Mouse (Mus musculus): ENCODE data around the gene Cidec. TPM values are rescaled to one million over a fixed set of nuclear protein-coding genes. Genes with fewer than 3 reads are reported as not detected.

Cidec gene
- polyA plus RNA-seq, 1 experiment from 2014 or later, result not detected

DNA sequence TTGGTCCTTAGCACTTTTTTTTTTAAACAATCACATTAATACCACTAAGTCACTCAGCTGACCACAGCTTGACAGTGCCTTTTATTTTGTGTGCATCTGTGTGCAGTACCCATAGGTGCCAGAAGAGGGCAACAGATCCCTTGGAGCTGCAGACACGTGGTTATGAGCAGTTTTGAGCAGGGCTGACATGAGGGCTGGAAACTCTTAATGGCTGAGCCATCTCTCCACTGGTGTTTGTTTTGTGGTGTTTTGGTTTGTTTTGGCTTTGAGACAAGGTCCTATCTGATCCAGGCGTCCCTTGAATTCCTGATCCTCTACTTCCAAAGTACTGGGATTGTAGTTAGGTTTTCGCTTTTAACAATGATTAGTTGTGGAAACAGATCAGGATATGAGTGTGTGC lies 8.2 kb downstream of the Cidec start:
- no peak overlapping the region for H3K4me3 ChIP-seq (replicated peaks)
- H3K4me1 ChIP-seq, result 0 out of 2 replicates have a peak, but pooled peaks cover 4% of the 10 kb centered on the region
- H3K9me3 ChIP-seq (replicated peaks), result peaks cover 3% of the 10 kb centered on the region; the same call in 1 of the 2 replicates
- H3K27me3 ChIP-seq, result no peaks in the 10 kb centered on the region
- H3K27ac ChIP-seq, result no peak overlapping the region
- no peak overlapping the region for H3K9ac ChIP-seq
- ATAC-seq (replicated peaks; ENCODE audit: low FRiP score), result no peak
- no peaks in the 10 kb centered on the region for H3K36me3 ChIP-seq
- 59% methylated on average over 3 of the region's 3 CpGs for WGBS
- H3K4me2 ChIP-seq, result no peak overlapping the region

DNA sequence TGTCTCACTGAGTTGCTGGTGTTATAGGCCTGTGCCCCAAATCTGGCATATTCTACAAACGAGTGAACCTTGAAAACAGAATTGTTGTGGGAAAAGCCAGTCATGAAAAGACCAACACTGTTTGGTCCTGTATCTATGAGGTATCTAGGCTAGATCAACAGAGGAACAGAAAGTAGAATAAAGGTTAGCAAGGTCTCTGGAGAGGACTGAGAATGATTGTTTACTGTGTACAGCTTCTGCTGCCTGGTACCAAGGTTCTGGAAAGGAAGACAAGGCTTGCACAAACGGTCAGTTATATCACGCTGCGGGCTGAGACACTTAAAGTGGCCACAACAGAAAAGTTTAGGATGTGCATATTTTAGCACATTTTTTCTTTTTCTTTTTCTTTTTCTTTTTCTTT lies 8.9 kb downstream of the Cidec start:
- H3K4me3 ChIP-seq (replicated peaks), result no peak overlapping the region
- no peak overlapping the region for H3K27ac ChIP-seq
- no peaks in the 10 kb centered on the region for H3K36me3 ChIP-seq
- no peak overlapping the region for H3K4me2 ChIP-seq
- H3K4me1 ChIP-seq, result no peaks in the 10 kb centered on the region
- WGBS, result 92% methylated on average over 4 of the region's 4 CpGs
- no peaks in the 10 kb centered on the region for H3K27me3 ChIP-seq
- ATAC-seq (replicated peaks; ENCODE audit: low FRiP score), result no peak
- peaks cover 3% of the 10 kb centered on the region; the same call in 1 of the 2 replicates for H3K9me3 ChIP-seq (replicated peaks)
- H3K9ac ChIP-seq, result no peak overlapping the region

- Histone ChIP-seq H3K9me3 (replicated peaks) (peaks cover 3% of the 10 kb centered on the region; the same call in 1 of the 2 replicates), H3K36me3 (no peaks in the 10 kb centered on the region), H3K4me1 (peaks cover 3% of the 10 kb centered on the region), H3K27me3 (no peaks in the 10 kb centered on the region), H3K4me3 (replicated peaks) (no peak overlapping the region), H3K4me2 (no peak overlapping the region), H3K27ac (no peak overlapping the region), H3K9ac (no peak overlapping the region)
- 82% methylated on average over 7 of the region's 7 CpGs for WGBS
- no peak for ATAC-seq (replicated peaks; ENCODE audit: low FRiP score)
These were observed 11.4 kb downstream of the Cidec start for GRCm38 (mm10) chr6:113424187-113424586.

- Histone ChIP-seq H3K4me3 (replicated peaks) (no peak overlapping the region), H3K4me2 (no peak overlapping the region), H3K27me3 (no peaks in the 10 kb centered on the region), H3K4me1 (peaks cover 10% of the 10 kb centered on the region), H3K9ac (no peak overlapping the region), H3K36me3 (no peaks in the 10 kb centered on the region), H3K27ac (no peak overlapping the region), H3K9me3 (replicated peaks) (peaks cover 3% of the 10 kb centered on the region; the same call in 1 of the 2 replicates)
- ATAC-seq (replicated peaks; ENCODE audit: low FRiP score), result no peak
- 77% methylated on average over 4 of the region's 4 CpGs for WGBS
These were observed 12.6 kb downstream of the Cidec start for GRCm38 (mm10) chr6:113423000-113423399.

GRCm38 (mm10) chr6:113419199-113419587 lies 16.4 kb downstream of the Cidec start, which contains the start of gene Rpusd3:
Gene Rpusd3 (minus strand): TSS chr6:113419340.
- Histone ChIP-seq H3K4me3 (replicated peaks) (peak within 1 kb of the TSS; percentile 63), H3K9me3 (replicated peaks) (no peaks in the 10 kb centered on the region), H3K4me2 (peak within 1 kb of the TSS; percentile 90), H3K36me3 (peaks cover 26% of the 10 kb centered on the region), H3K27me3 (no peaks in the 10 kb centered on the region), H3K4me1 (peaks cover 15% of the 10 kb centered on the region), H3K9ac (peak within 1 kb of the TSS; percentile 66), H3K27ac (peak within 1 kb of the TSS; percentile 65)
- under 1% methylated on average over 25 of the region's 25 CpGs for WGBS
- peak; percentile 97 for ATAC-seq (replicated peaks; ENCODE audit: low FRiP score)

DNA sequence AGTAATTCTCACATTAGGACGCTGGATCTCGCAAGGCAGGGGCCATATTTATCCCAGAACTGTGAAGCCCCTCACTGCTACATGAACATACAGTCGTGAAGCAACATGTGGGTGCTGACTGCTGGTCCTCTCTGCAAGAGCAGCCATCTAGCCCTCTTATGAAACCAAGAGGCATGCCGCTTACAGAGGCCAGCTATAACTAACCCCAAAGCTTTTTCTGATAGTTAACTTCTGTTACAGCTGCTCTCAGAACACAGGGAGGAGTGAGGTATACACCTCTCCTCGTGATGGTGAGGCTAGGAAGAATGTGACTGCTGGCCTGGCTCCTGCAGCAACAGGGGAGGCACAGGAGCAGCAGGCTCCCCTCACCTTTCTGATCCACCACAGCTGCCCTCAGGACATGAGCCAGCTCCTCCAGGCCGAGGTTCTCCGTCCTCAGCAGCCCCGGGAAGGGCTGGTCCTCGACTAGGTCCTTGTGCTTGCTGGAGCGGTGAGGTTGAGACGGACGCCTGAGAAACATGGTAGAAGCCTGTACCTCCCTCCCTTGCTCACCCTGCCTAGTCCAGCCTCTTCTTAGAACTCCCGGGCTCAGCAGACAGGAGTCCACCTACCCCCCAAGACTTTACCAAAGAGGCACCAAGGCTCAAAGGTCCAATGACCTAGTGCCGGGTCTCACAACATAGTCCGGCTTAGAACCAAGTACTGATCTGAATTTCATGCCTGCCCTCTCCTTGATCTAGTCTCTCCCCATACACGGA lies 16.9 kb downstream of the Cidec start:
- no peaks in the 10 kb centered on the region for H3K27me3 ChIP-seq
- H3K4me1 ChIP-seq, result peaks cover 15% of the 10 kb centered on the region
- peak overlapping the region; percentile 65 for H3K27ac ChIP-seq
- H3K36me3 ChIP-seq, result peaks cover 26% of the 10 kb centered on the region
- ATAC-seq (replicated peaks; ENCODE audit: low FRiP score), result peak; percentile 77
- H3K4me3 ChIP-seq (replicated peaks), result peak overlapping the region; percentile 63
- H3K4me2 ChIP-seq, result peak overlapping the region; percentile 90
- peak overlapping the region; percentile 66 for H3K9ac ChIP-seq
- no peaks in the 10 kb centered on the region for H3K9me3 ChIP-seq (replicated peaks)
- 11% methylated on average over 16 of the region's 16 CpGs for WGBS

DNA sequence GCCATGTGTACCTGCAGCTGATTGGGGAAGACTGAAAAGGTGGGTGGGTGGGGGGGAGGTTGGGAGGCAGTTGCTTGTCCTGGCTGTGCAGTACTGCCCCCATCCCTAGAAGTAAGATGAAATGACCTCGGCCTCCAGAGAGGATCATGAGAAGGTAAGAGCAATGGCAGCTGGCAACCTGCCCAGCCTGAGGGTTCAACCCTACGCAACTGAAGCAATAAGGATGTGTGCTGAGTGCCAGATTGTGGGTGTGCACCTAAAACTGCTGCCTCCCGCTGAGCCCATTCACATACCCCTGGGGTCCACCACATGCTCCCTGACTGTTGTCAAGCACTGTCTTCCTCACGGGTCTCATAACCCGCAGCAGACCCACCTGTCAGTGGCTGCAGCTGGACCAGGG lies 19.1 kb downstream of the Cidec start:
- ATAC-seq (replicated peaks; ENCODE audit: low FRiP score), result no peak
- H3K4me3 ChIP-seq (replicated peaks), result no peak overlapping the region
- H3K27ac ChIP-seq, result no peak overlapping the region
- H3K9me3 ChIP-seq (replicated peaks), result no peaks in the 10 kb centered on the region
- H3K36me3 ChIP-seq, result peaks cover 26% of the 10 kb centered on the region
- no peak overlapping the region for H3K4me2 ChIP-seq
- 76% methylated on average over 5 of the region's 5 CpGs for WGBS
- peaks cover 15% of the 10 kb centered on the region for H3K4me1 ChIP-seq
- H3K27me3 ChIP-seq, result no peaks in the 10 kb centered on the region
- H3K9ac ChIP-seq, result no peak overlapping the region

GRCm38 (mm10) chr6:113410001-113410400 lies 25.6 kb downstream of the Cidec start:
- Histone ChIP-seq H3K4me2 (no peak overlapping the region), H3K27ac (no peak overlapping the region), H3K27me3 (no peaks in the 10 kb centered on the region), H3K9ac (no peak overlapping the region), H3K9me3 (replicated peaks) (no peaks in the 10 kb centered on the region), H3K36me3 (peaks cover 14% of the 10 kb centered on the region), H3K4me1 (no peaks in the 10 kb centered on the region), H3K4me3 (replicated peaks) (no peak overlapping the region)
- 62% methylated on average over 1 of the region's 1 CpGs for WGBS
- no peak for ATAC-seq (replicated peaks; ENCODE audit: low FRiP score)

DNA sequence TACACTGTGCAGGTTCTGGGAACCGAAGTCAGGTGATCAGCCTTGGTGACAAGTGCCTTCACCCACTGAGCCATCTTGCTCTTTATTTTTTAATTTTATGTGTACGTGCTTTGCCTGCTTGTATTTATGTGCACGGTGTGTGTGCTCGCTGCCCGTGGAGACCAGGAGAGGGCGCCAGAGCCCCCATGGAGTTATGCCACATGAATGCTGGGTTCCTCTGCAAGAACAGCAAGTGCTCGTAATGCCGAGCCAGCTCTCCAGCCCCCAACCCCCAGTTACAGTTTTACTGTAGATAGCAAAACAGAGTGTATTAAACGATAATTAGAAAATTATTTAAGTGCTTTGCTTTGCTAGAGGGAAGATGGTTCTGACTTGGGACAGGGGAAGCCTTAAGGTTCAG lies 28.9 kb downstream of the Cidec start:
- no peak overlapping the region for H3K4me2 ChIP-seq
- H3K36me3 ChIP-seq, result peaks cover 9% of the 10 kb centered on the region; the same call in 1 of the 2 replicates
- no peak overlapping the region for H3K27ac ChIP-seq
- no peaks in the 10 kb centered on the region for H3K9me3 ChIP-seq (replicated peaks)
- WGBS, result 76% methylated on average over 9 of the region's 9 CpGs
- H3K27me3 ChIP-seq, result no peaks in the 10 kb centered on the region
- H3K4me1 ChIP-seq, result no peaks in the 10 kb centered on the region
- no peak for ATAC-seq (replicated peaks; ENCODE audit: low FRiP score)
- no peak overlapping the region for H3K4me3 ChIP-seq (replicated peaks)
- H3K9ac ChIP-seq, result no peak overlapping the region

DNA sequence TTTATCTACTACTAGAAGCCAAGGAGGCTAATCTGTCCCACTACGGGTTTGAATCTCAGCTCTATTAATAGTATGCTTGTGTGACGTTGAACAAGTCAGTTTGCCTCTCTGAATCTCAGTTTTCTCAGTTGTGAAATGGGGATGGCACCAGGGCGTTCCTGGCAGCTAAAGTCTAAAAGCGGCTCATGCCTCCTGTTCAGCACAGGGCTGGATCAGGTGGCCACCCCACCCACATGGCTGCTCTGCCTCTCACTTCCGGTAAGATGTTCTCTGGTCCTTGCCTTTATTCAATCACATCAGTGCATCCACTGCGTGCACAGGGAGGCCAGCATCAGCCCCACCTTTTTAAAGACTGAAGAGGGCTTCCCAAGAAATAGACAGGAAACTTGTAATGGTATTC lies 30.1 kb downstream of the Cidec start:
- Histone ChIP-seq H3K4me1 (no peaks in the 10 kb centered on the region), H3K27me3 (no peaks in the 10 kb centered on the region), H3K36me3 (peaks cover 9% of the 10 kb centered on the region; the same call in 1 of the 2 replicates), H3K27ac (0 out of 2 replicates have a peak overlapping the region, but pooled peaks have one; percentile 4), H3K4me3 (replicated peaks) (no peak overlapping the region), H3K9me3 (replicated peaks) (no peaks in the 10 kb centered on the region), H3K9ac (no peak overlapping the region), H3K4me2 (no peak overlapping the region)
- no peak for ATAC-seq (replicated peaks; ENCODE audit: low FRiP score)
- 86% methylated on average over 6 of the region's 6 CpGs for WGBS

GRCm38 (mm10) chr6:113404649-113405448 lies 30.7 kb downstream of the Cidec start:
- ATAC-seq (replicated peaks; ENCODE audit: low FRiP score), result peak; percentile 77

GRCm38 (mm10) chr6:113402094-113402493 lies 33.5 kb downstream of the Cidec start:
- H3K27me3 ChIP-seq, result no peaks in the 10 kb centered on the region
- no peaks in the 10 kb centered on the region for H3K4me1 ChIP-seq
- no peak overlapping the region for H3K27ac ChIP-seq
- H3K9me3 ChIP-seq (replicated peaks), result no peaks in the 10 kb centered on the region
- no peak overlapping the region for H3K4me2 ChIP-seq
- H3K4me3 ChIP-seq (replicated peaks), result no peak overlapping the region
- no peak overlapping the region for H3K9ac ChIP-seq
- 91% methylated on average over 13 of the region's 13 CpGs for WGBS
- H3K36me3 ChIP-seq, result peaks cover 4% of the 10 kb centered on the region; the same call in 1 of the 2 replicates
- no peak for ATAC-seq (replicated peaks; ENCODE audit: low FRiP score)

More at GRCm38 (mm10) chr6:113404649-113405448, 30.7 kb downstream of the Cidec start:
- no peaks in the 10 kb centered on the region for H3K27me3 ChIP-seq
- 76% methylated on average over 12 of the region's 12 CpGs for WGBS
- peak overlapping the region; percentile 61; the same call in 1 of the 2 replicates for H3K27ac ChIP-seq
- no peak overlapping the region for H3K4me3 ChIP-seq (replicated peaks)
- peaks cover 9% of the 10 kb centered on the region; the same call in 1 of the 2 replicates for H3K36me3 ChIP-seq
- no peak overlapping the region for H3K9ac ChIP-seq
- H3K9me3 ChIP-seq (replicated peaks), result no peaks in the 10 kb centered on the region
- H3K4me1 ChIP-seq, result no peaks in the 10 kb centered on the region
- H3K4me2 ChIP-seq, result no peak overlapping the region

Measured in kidney, embryonic 15.5 days (tissue).